Mouse (Mus musculus): ENCODE data around the gene Setd1b.

The Setd1b gene

GRCm38 (mm10) chr5:123142161-123143157 is at the start of gene Setd1b:
TSS of gene Setd1b (plus strand) at chr5:123142193.
- no peak for DNase-seq (ENCODE audit: low spot score)

DNA sequence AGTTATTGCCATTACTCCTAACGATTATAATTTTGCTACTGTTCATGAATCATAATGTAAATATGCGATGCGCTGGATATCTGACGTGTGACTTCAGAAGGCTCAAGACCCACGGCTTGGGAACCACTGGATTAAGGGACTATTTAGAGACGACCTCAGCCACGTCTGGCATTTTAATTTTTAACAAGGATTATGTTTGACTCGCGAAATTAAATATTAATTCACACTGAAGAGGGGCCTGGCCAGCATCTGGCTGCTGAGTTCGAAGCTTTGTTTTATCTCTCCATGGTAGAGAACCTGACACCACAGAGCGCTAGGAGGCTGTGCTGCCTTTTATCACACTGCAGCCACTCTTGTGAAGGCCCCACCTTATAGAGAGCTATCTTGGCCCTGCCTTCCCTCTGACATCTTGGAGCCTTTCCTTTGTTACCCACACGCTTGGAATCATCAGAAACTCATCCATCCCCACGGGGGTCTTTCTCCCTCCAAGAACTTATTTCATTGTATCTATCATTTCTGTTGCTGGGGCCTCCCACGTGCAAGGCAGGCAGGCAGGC is 48.8 kb upstream of the Setd1b start:
- peak; percentile 87 for DNase-seq (ENCODE audit: low spot score)

DNA sequence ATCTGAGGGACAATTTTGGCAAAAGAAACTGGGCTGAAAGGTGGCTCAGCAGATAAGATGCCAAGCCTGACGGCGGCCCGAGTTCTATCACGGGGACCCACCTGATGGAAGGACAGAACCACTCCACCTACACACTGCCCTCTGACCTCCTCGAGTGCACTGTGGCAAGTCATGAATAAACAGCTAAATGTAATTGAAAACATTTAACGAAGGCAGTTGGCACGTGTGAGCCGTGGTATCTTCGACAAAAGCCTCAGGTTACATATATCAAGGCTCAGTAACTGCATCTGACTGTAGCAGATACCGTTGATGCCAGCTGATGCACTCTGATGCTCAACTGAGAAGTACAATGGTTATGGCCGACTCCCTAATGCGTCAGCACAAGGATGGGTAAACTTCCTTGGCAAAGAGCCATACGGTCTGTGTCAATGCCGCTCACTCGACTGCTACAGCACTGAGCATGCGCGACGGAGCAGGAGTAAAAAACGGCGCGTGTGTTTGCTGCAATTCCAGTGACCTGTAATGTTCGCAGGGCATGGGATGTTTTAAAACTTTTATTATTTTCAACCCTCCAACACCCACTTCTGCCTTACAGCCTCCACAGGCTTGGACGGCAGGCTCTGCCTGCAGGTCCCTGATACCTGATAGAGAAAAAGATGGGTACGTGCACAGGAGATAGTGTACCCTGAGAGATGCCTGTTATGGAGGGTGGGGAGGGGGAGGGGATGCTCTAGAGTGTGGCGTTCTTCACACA is 47.6 kb upstream of the Setd1b start:
- DNase-seq (ENCODE audit: low spot score), result peak; percentile 90

GRCm38 (mm10) chr5:123096299-123096698 is 45.7 kb upstream of the Setd1b start:
- DNase-seq (ENCODE audit: low spot score), result no peak

GRCm38 (mm10) chr5:123098487-123098886 is 43.5 kb upstream of the Setd1b start:
- DNase-seq (ENCODE audit: low spot score), result no peak

GRCm38 (mm10) chr5:123102376-123102775 is 39.6 kb upstream of the Setd1b start:
- DNase-seq (ENCODE audit: low spot score), result no peak

GRCm38 (mm10) chr5:123103556-123103955 is 38.4 kb upstream of the Setd1b start:
- DNase-seq (ENCODE audit: low spot score), result no peak

GRCm38 (mm10) chr5:123104769-123105168 is 37.2 kb upstream of the Setd1b start:
- DNase-seq (ENCODE audit: low spot score), result no peak

- DNase-seq (ENCODE audit: low spot score), result no peak
Measured at GRCm38 (mm10) chr5:123109452-123110203, 32.4 kb upstream of the Setd1b start.

GRCm38 (mm10) chr5:123110296-123110721 is 31.7 kb upstream of the Setd1b start:
- DNase-seq (ENCODE audit: low spot score), result no peak

DNA sequence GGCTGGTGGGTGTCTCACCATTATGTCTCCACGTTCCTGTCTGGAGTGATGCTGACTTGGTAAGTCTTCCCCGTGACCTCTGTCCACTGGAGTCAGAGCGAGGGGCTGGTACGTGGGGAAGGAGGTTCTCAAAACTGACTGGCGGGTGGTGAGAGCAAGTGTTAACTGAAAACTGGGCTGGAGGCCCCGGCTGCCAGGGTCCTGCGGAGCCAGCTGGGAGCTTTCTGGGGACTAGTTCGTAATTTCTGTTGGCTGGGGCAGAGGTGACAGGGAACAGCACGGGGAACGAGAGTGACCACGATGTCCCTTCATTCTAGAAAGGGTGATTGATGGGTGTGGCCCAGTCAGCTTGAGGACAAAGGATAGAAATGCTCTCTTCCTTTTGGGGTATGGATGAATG is 27.9 kb upstream of the Setd1b start:
- DNase-seq (ENCODE audit: low spot score), result no peak

GRCm38 (mm10) chr5:123114924-123115323 is 27.1 kb upstream of the Setd1b start:
- no peak for DNase-seq (ENCODE audit: low spot score)

DNA sequence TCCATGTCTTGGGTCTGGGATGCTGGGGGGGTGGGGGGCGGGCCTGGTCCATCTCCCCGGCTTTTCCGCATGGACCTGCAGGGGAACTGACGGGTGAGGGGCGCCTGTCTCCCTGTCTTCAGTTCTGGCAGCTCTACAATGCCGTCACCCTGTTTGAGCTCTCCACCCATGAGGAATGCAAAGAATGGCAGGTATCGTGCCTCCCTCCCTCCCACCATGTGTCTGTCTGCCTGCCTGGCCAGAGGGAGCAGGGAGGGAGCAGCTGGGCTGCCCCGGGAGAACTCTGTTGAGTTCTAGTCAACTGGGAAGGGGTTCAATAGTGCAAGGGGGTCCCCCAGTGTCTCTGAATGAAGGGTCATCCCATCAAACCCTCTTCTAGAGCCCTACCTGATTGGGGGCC is 25.9 kb upstream of the Setd1b start:
- DNase-seq (ENCODE audit: low spot score), result no peak

DNA sequence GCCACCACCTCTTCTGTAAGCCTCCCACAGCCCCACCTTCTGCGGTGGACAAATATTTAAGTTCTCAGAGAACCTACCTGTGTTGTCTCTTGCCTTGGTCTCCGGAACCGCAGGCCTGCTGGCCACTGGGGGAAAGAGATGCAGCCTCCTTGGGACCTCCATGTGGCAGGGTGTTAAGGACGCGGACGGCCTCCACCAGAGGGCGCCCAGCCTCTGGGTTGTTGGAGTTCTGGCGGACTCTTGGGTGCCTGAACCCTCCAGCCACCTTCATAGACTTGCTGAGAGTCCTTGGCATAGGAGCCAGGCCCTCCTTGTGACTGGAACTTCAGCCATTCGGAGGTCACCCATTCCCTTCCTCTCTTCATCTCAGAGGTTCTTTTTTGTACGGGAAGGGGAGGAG is 24.7 kb upstream of the Setd1b start:
- peak; percentile 69 for DNase-seq (ENCODE audit: low spot score)

DNA sequence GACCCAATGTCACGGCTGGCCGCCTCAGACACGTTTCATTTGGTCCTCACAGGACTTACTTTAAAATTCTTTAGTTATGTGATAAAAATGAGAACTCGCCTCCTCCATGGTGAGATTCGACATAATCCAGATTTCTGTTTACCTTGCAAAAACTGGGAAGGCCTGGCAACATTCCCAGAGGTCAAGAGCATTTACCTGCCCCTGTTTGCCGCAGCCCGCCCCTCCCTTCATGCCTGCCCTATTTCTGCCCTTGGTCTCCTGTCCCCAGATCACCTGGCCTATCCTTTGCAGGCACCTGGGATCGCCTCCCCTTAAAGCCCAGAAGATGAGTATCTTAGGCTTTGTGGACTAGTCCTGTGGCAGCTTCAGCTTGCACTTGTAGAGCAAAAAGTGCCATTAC is 24.2 kb upstream of the Setd1b start:
- DNase-seq (ENCODE audit: low spot score), result no peak

DNA sequence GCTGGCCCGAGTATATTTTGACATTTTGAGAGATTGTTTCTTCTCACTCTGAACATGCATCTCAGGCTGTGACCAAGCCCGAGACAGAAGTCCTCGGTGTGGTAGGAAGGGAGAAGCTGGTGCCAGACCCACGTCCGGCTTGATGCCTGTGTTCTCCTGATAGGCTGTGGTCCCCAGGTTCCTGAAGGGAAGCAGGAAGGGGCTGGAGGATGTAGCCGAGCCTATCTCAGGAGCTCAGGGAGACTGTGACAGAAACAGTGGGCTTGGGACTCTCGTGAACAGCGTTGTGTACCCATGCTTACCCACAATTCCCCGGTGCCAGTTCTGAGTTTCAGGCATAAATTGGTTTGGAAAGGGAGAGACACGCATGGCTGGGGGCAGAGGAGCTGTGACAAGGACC is 23.2 kb upstream of the Setd1b start:
- DNase-seq (ENCODE audit: low spot score), result no peak

DNA sequence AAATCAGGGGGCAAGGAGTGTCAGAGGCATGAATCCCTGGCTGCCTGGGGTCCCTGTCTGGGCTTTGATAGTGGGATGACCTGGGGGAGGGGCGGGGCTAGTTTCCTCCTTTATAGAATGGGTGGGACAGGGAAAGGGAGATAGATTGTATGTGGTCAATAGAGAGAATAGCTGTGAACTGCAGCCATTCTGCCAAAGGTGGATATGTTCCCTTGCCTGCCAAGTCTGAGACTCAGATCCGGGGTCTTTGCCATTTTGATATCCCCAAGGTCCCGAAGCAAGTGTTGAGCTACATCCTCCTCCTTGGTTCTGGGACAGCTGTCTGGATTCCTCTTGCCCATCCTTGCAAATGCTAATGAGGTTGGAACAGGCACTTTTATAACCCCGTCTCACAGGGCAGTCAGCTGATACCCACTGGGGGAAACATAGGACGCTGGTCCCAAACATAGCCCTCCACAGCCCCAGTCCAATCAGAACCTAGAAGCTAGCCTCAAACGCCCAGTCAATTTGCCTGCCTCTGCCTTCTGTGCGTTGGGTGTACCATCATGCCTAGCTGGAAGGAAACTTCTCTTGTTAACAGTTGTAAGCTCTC is 21.3 kb upstream of the Setd1b start:
- DNase-seq (ENCODE audit: low spot score), result no peak

DNA sequence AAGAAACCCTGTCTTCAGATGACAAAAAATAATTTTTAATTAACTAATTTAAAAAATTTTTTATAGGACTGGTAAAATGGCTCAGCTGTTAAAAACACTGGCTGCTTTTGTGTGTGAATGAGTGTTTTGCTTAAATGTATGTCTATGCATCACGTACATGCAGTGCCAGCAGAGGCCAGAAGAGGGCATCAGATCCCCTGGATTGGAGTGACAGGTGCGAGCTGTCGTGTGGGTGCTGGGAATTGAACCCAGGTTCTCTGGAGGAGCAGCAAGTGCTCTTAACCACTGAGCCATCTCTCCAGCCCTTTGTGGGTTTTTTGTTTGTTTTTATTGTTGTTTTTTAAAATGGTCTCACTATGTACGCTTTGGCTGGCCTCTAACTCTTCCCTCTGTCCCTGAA is 19.8 kb upstream of the Setd1b start:
- DNase-seq (ENCODE audit: low spot score), result no peak

- DNase-seq (ENCODE audit: low spot score), result no peak
Measured at GRCm38 (mm10) chr5:123125105-123125504, 16.9 kb upstream of the Setd1b start.

- DNase-seq (ENCODE audit: low spot score), result no peak
Measured at GRCm38 (mm10) chr5:123125638-123126406, 16.2 kb upstream of the Setd1b start.

DNA sequence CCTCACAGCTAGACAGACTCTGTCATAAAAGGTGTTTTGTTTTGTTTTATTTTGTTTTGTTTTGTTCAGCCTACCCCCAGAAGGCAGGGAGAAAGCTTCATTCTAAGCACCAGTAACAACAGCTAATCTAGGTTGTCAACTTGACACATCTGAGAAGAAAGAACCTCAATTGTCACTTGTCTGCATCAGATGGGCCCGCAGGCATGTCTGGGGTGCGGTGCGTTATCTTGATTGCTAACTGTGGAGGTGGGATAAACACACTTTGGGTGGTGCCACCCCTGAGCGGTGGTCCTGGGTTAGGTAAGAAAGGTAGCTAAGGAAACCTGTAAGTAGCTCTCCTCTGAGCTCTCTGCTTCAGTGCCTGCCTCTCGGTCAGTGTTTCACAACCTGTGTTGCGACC is 15.0 kb upstream of the Setd1b start:
- DNase-seq (ENCODE audit: low spot score), result no peak
